Mouse (Mus musculus) C2C12 (cell line): ENCODE measurements around the gene Stap1. TPM values are rescaled to one million over a fixed set of nuclear protein-coding genes. Genes with fewer than 3 reads are reported as not detected.

Experiments used
- H3K27me3 ChIP-seq: one replicate; pipeline ENCODE4 v1.6.1; 2011; ENCODE audit not compliant: control insufficient read depth, insufficient read depth, insufficient read length
- H3K36me3 ChIP-seq: one replicate; pipeline ENCODE4 v1.6.1; 2011; ENCODE audit not compliant: control insufficient read depth, insufficient read depth
- H3K4me3 ChIP-seq: one replicate; pipeline ENCODE4 v1.5.1; 2011; ENCODE audit warnings: mild to moderate bottlenecking, control low read depth; ENCODE audit not compliant: poor library complexity, insufficient read depth, severe bottlenecking
- H3K79me2 ChIP-seq: one replicate; pipeline ENCODE4 v1.6.1; 2011; ENCODE audit not compliant: control insufficient read depth, insufficient read depth
- H3K79me3 ChIP-seq: one replicate; pipeline ENCODE4 v1.6.1; 2011; ENCODE audit warnings: low read depth, control low read depth
- H3ac ChIP-seq: one replicate; pipeline ENCODE3; 2011; ENCODE audit warnings: low read depth; ENCODE audit not compliant: control insufficient read depth, insufficient read length
- CEBPB ChIP-seq: IDR thresholded peaks from one replicate; pipeline ENCODE4 v1.6.1; 2011; ENCODE audit warnings: low read depth, mild to moderate bottlenecking, control low read depth, moderate library complexity
- CTCF ChIP-seq: IDR thresholded peaks from one replicate; pipeline ENCODE4 v1.5.1; 2011; ENCODE audit not compliant: control insufficient read depth, insufficient read depth, insufficient read length
- FOSL1 ChIP-seq: IDR thresholded peaks from one replicate; pipeline ENCODE4 v1.8.0; 2011; ENCODE audit warnings: mild to moderate bottlenecking, low read length; ENCODE audit not compliant: poor library complexity, insufficient read depth, severe bottlenecking
- MAX ChIP-seq: IDR thresholded peaks from one replicate; pipeline ENCODE4 v1.6.1; 2011; ENCODE audit warnings: mild to moderate bottlenecking, control low read depth
- MYOD1 ChIP-seq: IDR thresholded peaks from one replicate; pipeline ENCODE4 v1.6.1; 2011; ENCODE audit warnings: low read depth; ENCODE audit not compliant: control insufficient read depth, insufficient read length
- MYOG ChIP-seq: IDR thresholded peaks from one replicate; pipeline ENCODE4 v1.6.1; 2011; ENCODE audit not compliant: control insufficient read depth, insufficient read length; ENCODE audit errors: extremely low read depth
- USF1 ChIP-seq: IDR thresholded peaks from one replicate; pipeline ENCODE4 v1.6.1; 2011; ENCODE audit warnings: low read depth, mild to moderate bottlenecking, control low read depth, moderate library complexity
- polyA plus RNA-seq: library from polyadenylated mRNA; unstranded; fragments of >200 nt; fragmentation: generic; extraction: Trizol; gene quantifications from one replicate; pipeline ENCODE4 v1.2.1, GENCODE M21; 2012; ENCODE audit warnings: missing spikeins

Stap1 gene
- polyA plus RNA-seq, 1 experiment: 0.01 TPM

- no peak overlapping the region for H3K4me3 ChIP-seq
- TF ChIP-seq FOSL1 (no peak), MYOD1 (no peak), MYOG (no peak), CEBPB (no peak), CTCF (no peak), USF1 (no peak), MAX (no peak)
- H3K79me2 ChIP-seq: peaks cover 18% of the 10 kb centered on the region
- H3K27me3 ChIP-seq: no peaks in the 10 kb centered on the region
- H3K36me3 ChIP-seq: no peaks in the 10 kb centered on the region
- H3K79me3 ChIP-seq: peaks cover 14% of the 10 kb centered on the region
- H3ac ChIP-seq: no peak overlapping the region
Observed at GRCm38 (mm10) chr5:86068451-86068850, 3.1 kb upstream of the Stap1 start.

- H3K36me3 ChIP-seq: no peaks in the 10 kb centered on the region
- no peak overlapping the region for H3K4me3 ChIP-seq
- no peak for TF ChIP-seq CEBPB
- peaks cover 11% of the 10 kb centered on the region for H3K79me2 ChIP-seq
- H3K79me3 ChIP-seq: peaks cover 8% of the 10 kb centered on the region
- H3K27me3 ChIP-seq: no peaks in the 10 kb centered on the region
- H3ac ChIP-seq: no peak overlapping the region
Observed at GRCm38 (mm10) chr5:86069121-86069520, 2.4 kb upstream of the Stap1 start.

GRCm38 (mm10) chr5:86072756-86073386 lies 1.3 kb downstream of the Stap1 start:
- Histone ChIP-seq H3K27me3 (no peaks in the 10 kb centered on the region), H3K79me2 (no peaks in the 10 kb centered on the region), H3ac (no peak overlapping the region), H3K36me3 (no peaks in the 10 kb centered on the region), H3K4me3 (no peak overlapping the region), H3K79me3 (no peaks in the 10 kb centered on the region)
- TF ChIP-seq MYOG (no peak), FOSL1 (no peak), USF1 (no peak), CTCF (no peak), CEBPB (no peak), MAX (no peak), MYOD1 (no peak)

GRCm38 (mm10) chr5:86078720-86079334 lies 7.3 kb downstream of the Stap1 start:
- no peaks in the 10 kb centered on the region for H3K36me3 ChIP-seq
- H3K4me3 ChIP-seq: no peak overlapping the region
- TF ChIP-seq MAX (no peak), USF1 (no peak), FOSL1 (no peak), CEBPB (no peak), MYOD1 (no peak), MYOG (no peak), CTCF (no peak)
- no peaks in the 10 kb centered on the region for H3K79me3 ChIP-seq
- no peaks in the 10 kb centered on the region for H3K79me2 ChIP-seq
- H3K27me3 ChIP-seq: no peaks in the 10 kb centered on the region
- H3ac ChIP-seq: no peak overlapping the region

- TF ChIP-seq CEBPB: no peak
- no peak for TF ChIP-seq MYOD1
- Histone ChIP-seq H3K79me2 (no peaks in the 10 kb centered on the region), H3K4me3 (no peak overlapping the region), H3K27me3 (no peaks in the 10 kb centered on the region), H3ac (no peak overlapping the region), H3K36me3 (no peaks in the 10 kb centered on the region), H3K79me3 (no peaks in the 10 kb centered on the region)
Observed at GRCm38 (mm10) chr5:86083987-86084386, 12.4 kb downstream of the Stap1 start.

GRCm38 (mm10) chr5:86084979-86085378 lies 13.4 kb downstream of the Stap1 start:
- Histone ChIP-seq H3K79me2 (no peaks in the 10 kb centered on the region), H3ac (no peak overlapping the region), H3K27me3 (no peaks in the 10 kb centered on the region), H3K36me3 (no peaks in the 10 kb centered on the region), H3K79me3 (no peaks in the 10 kb centered on the region), H3K4me3 (no peak overlapping the region)
- TF ChIP-seq USF1: no peak
- TF ChIP-seq MYOG: no peak
- no peak for TF ChIP-seq CEBPB
- no peak for TF ChIP-seq CTCF
- no peak for TF ChIP-seq MAX
- TF ChIP-seq MYOD1: no peak
